ENCODE assay signal across 16 mouse cellular contexts in genomic region chr6:148588971-148589370, GRCm38 (mm10).
"Had no signal": no experiment of that assay in that cellular context is flagged by ENCODE, and none has a peak within 500 bp of the region (broad histone marks: within the 10 kb centered on the region; RNA-seq: fewer than 3 reads in every experiment).

No protein-coding gene starts in this region.

- H3K9me3 ChIP-seq: limb, embryonic 10.5 days; liver, embryonic 15.5 days; lung, embryonic 15.5 days; neural tube, embryonic 12.5 days had no signal

- H3K4me1 ChIP-seq: limb, embryonic 10.5 days; lung, embryonic 15.5 days; neural tube, embryonic 12.5 days had no signal

- H3K9ac ChIP-seq: liver, embryonic 15.5 days; lung, embryonic 15.5 days; neural tube, embryonic 12.5 days had no signal

- DNase-seq: kidney, adult 18-20 months; kidney, postnatal 10 days; kidney, postnatal 4 days; lung, postnatal 14 days; retina, postnatal 1 day; right cerebral cortex, postnatal 4 days; spleen, adult 18-20 months; thymus, adult 18-20 months; thymus, postnatal 14 days had no signal

- H3K27me3 ChIP-seq: liver, embryonic 15.5 days; lung, embryonic 15.5 days; neural tube, embryonic 12.5 days had no signal

- H3K4me3 ChIP-seq: layer of hippocampus, adult 2 months; limb, embryonic 10.5 days; liver, embryonic 15.5 days; lung, embryonic 15.5 days; neural tube, embryonic 12.5 days had no signal

- H3K27ac ChIP-seq: layer of hippocampus, adult 2 months; limb, embryonic 10.5 days; liver, embryonic 15.5 days; lung, embryonic 15.5 days; macrophage; neural tube, embryonic 12.5 days had no signal

- H3K4me2 ChIP-seq: liver, embryonic 11.5 days; liver, embryonic 15.5 days; lung, embryonic 15.5 days; neural tube, embryonic 12.5 days had no signal

- H3K36me3 ChIP-seq: limb, embryonic 10.5 days; liver, embryonic 15.5 days; lung, embryonic 15.5 days; neural tube, embryonic 12.5 days had no signal
